In the genomic region with DNA sequence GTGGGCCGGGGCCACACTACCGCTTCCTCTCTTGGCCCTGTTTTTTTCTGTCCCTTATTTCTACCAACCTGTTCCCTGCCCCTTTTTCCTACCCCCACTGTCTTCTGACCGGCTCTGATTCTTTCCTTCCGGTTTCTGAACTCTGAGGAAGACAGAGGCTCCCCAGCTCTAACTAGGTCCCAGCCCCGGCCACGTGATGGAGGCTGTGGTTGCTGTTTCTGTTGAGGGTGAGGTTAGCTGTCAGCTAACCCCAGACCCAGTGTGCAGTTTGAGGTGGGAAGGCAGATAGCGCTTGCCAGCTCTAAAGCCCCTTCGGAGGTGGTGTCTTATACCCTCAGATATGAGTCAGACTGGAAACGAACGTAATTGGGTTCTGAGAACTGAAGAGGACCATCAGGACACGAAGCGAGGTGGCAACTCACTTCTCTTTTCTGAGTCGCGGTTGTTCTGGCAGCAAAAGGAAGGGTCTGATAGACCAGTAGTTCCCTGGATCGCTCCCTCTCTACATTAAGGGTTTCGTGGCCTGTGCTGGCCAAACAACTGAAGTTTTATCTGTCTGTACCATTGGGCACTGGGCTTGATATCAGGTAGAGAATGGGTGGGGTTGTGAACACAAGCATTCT, we compare ENCODE assay signal across 1 mouse cellular context.
TF ChIP-seq lines count a peak whose summit lies in the region.

No protein-coding gene starts in this region.

TF ChIP-seq in CH12.LX, 34 proteins besides CTCF, POLR2A, EP300 and RAD21 (continued from another document):
- TF ChIP-seq MEF2A (IDR thresholded peaks at IDR 0.05; ENCODE audit: borderline replicate concordance, low read depth, low read length) (peak; percentile 29; the same call in 1 of the 2 replicates), MXI1 (IDR thresholded peaks at IDR 0.05; ENCODE audit: low read depth, low read length) (peak; percentile 96), RCOR1 (conservative IDR thresholded peaks at IDR 0.05; ENCODE audit: low read depth, low read length) (no peak), MYC (IDR thresholded peaks at IDR 0.05; ENCODE audit: low read depth, low read length) (peak; percentile 92), JUND (conservative IDR thresholded peaks at IDR 0.05; ENCODE audit: low read depth, low read length) (0 out of 2 replicates have a peak, but pooled peaks have one; percentile 43), KAT2A (IDR thresholded peaks at IDR 0.05; ENCODE audit: insufficient replicate concordance, low read length) (0 out of 2 replicates have a peak, but pooled peaks have one; percentile 47), CHD1 (IDR thresholded peaks at IDR 0.05; ENCODE audit: low read depth, low read length) (no peak), HCFC1 (IDR thresholded peaks at IDR 0.05; ENCODE audit: low read depth, low read length) (peak; percentile 61), TBP (conservative IDR thresholded peaks at IDR 0.05; ENCODE audit: low read depth, low read length) (no peak; the same call in 1 of the 2 replicates), JUN (IDR thresholded peaks at IDR 0.05; ENCODE audit: insufficient read depth, low read depth, low read length) (no peak), E2F4 (IDR thresholded peaks at IDR 0.05; ENCODE audit: insufficient replicate concordance, low read depth, low read length) (no peak), UBTF (IDR thresholded peaks at IDR 0.05; ENCODE audit: low read depth, low read length) (peak; percentile 76), POLR2AphosphoS2 (IDR thresholded peaks at IDR 0.05; ENCODE audit: low read depth, low read length) (no peak), IRF4 (IDR thresholded peaks at IDR 0.05; ENCODE audit: low read depth, low read length) (peak; percentile 57), ZMIZ1 (IDR thresholded peaks at IDR 0.05; ENCODE audit: low read depth, low read length) (no peak), MAX (IDR thresholded peaks at IDR 0.05; ENCODE audit: low read length) (peak; percentile 97), BHLHE40 (IDR thresholded peaks at IDR 0.05; ENCODE audit: low read depth, low read length) (peak; percentile 89), MAZ (IDR thresholded peaks at IDR 0.05; ENCODE audit: low read depth, low read length) (0 out of 2 replicates have a peak, but pooled peaks have one; percentile 57), ELF1 (IDR thresholded peaks at IDR 0.05; ENCODE audit: low read depth, low read length) (peak; percentile 81), ETS1 (conservative IDR thresholded peaks at IDR 0.05; ENCODE audit: low read depth, low read length) (peak; percentile 69), ZNF384 (IDR thresholded peaks at IDR 0.05; ENCODE audit: low read depth, low read length) (peak; percentile 75), MAFK (IDR thresholded peaks at IDR 0.05; ENCODE audit: insufficient replicate concordance, low read length) (no peak), PAX5 (IDR thresholded peaks at IDR 0.05; ENCODE audit: low read length) (no peak), GABPA (IDR thresholded peaks at IDR 0.05; ENCODE audit: insufficient replicate concordance, low read depth, low read length) (no peak), USF1 (IDR thresholded peaks at IDR 0.05; ENCODE audit: low read depth, low read length) (peak; percentile 92), NELFE (IDR thresholded peaks at IDR 0.05; ENCODE audit: low read depth, low read length) (peak; percentile 57), SIN3A (IDR thresholded peaks at IDR 0.05; ENCODE audit: low read length) (peak; percentile 92), CHD2 (IDR thresholded peaks at IDR 0.05; ENCODE audit: low read length) (peak; percentile 71; the same call in 1 of the 2 replicates), ZC3H11A (IDR thresholded peaks at IDR 0.05; ENCODE audit: low read depth, low read length) (no peak)
